In the genomic region with DNA sequence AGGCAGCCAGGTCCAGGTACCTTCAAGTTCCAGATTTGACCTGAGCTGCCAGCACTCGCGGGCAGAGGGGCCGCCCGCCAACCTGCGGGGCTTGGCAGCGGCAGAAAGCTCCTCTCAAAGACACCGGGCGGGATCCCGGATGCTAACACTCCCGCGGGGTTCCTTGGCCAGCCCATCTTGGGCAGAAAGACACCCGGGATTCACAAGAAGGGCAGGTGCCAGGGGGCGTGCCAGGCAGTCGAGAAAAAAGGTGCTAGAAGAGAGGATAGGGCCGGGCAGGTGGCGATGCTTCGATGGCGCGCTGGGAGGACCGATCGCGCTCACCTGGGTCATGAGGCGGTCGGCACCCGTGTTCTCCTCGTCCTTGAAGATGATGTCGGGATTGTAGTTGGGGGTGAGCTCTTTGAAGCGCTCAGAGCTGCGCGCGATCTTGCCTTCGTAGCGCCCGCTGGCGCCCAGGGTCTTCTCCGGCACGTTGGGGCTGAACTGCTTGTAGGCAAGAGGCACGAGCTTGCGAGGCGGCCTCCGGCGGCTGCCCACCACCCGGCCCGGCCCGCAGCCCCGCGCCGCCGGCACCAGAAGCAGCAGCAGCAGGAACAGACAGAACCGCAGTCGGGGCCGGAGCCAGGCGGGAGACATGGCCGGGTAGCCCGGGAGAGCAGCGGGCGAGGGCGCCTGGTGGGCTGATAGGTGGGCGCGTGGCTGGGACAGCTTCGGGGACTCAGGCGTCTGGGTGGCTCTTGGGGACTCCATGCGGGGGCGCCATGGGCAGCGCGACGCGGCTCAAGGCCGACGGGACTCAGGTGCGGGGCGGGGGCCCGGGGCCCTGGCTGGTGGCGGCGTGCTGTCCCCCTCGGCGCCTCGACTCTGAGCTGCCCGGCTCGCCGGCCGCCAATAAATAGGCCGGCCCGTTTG, we compare ENCODE assay signal across 9 mouse cellular contexts. TPM values are rescaled to one million over a fixed set of nuclear protein-coding genes. Genes with fewer than 3 reads are reported as not detected.
DNase-seq lines count a peak whose midpoint lies in the region; ATAC-seq lines count a peak whose summit lies in the region.
"Had no signal": no experiment of that assay in that cellular context is flagged by ENCODE, and none has a peak within 500 bp of the region (broad histone marks: within the 10 kb centered on the region; RNA-seq: fewer than 3 reads in every experiment).

No protein-coding gene starts in this region.

- H3K27me3 ChIP-seq in heart, embryonic 10.5 days (ENCODE audit: insufficient read depth, poor library complexity, severe bottlenecking), result peaks cover 97% of the 10 kb centered on the region
- H3K27me3 ChIP-seq in embryonic facial prominence, embryonic 10.5 days (replicated peaks; ENCODE audit: low read depth, poor library complexity, severe bottlenecking), result peaks cover 99% of the 10 kb centered on the region
- peaks cover 97% of the 10 kb centered on the region for H3K27me3 ChIP-seq in midbrain, embryonic 12.5 days

- peak overlapping the region; percentile 51 for H3K4me2 ChIP-seq in midbrain, embryonic 12.5 days (replicated peaks)

- no peak for ATAC-seq in midbrain, embryonic 12.5 days (ENCODE audit: low FRiP score, low read depth)
- no peak for ATAC-seq in monocyte, adult 5-6 weeks (replicated peaks; ENCODE audit: insufficient number of reproducible peaks, low FRiP score, low TSS enrichment, poor library complexity, severe bottlenecking)

- H3K4me1 ChIP-seq in heart, embryonic 10.5 days, result peaks cover 41% of the 10 kb centered on the region
- H3K4me1 ChIP-seq in embryonic facial prominence, embryonic 10.5 days, result peaks cover 39% of the 10 kb centered on the region
- peaks cover 34% of the 10 kb centered on the region for H3K4me1 ChIP-seq in midbrain, embryonic 12.5 days

- peak overlapping the region; percentile 58 for H3K4me3 ChIP-seq in heart, embryonic 10.5 days
- H3K4me3 ChIP-seq in embryonic facial prominence, embryonic 10.5 days, result peak overlapping the region; percentile 52
- peak overlapping the region; percentile 35 for H3K4me3 ChIP-seq in midbrain, embryonic 12.5 days

- no peaks in the 10 kb centered on the region for H3K9me3 ChIP-seq in heart, embryonic 10.5 days
- H3K9me3 ChIP-seq in embryonic facial prominence, embryonic 10.5 days, result no peaks in the 10 kb centered on the region
- no peaks in the 10 kb centered on the region for H3K9me3 ChIP-seq in midbrain, embryonic 12.5 days

- H3K27ac ChIP-seq in heart, embryonic 10.5 days, result peak overlapping the region; percentile 22; the same call in 1 of the 2 replicates
- no peak overlapping the region for H3K27ac ChIP-seq in embryonic facial prominence, embryonic 10.5 days (replicated peaks)
- no peak overlapping the region for H3K27ac ChIP-seq in midbrain, embryonic 12.5 days (replicated peaks)

- H3K9ac ChIP-seq in midbrain, embryonic 12.5 days (replicated peaks), result no peak overlapping the region

- no peaks in the 10 kb centered on the region for H3K36me3 ChIP-seq in heart, embryonic 10.5 days
- H3K36me3 ChIP-seq in embryonic facial prominence, embryonic 10.5 days (replicated peaks), result no peaks in the 10 kb centered on the region
- no peaks in the 10 kb centered on the region for H3K36me3 ChIP-seq in midbrain, embryonic 12.5 days

- no peak for DNase-seq in heart, embryonic 10.5 days (ENCODE audit: low spot score)
- DNase-seq in heart, adult 11 months, result no peak
- peak; percentile 58 for DNase-seq in embryonic facial prominence, embryonic 10.5 days (ENCODE audit: low spot score)
- DNase-seq in kidney, adult 18-20 months, result peak; percentile 58
- no peak for DNase-seq in adrenal gland, postnatal 4 days (ENCODE audit: low spot score in 2 of 2)
- no peak for DNase-seq in urinary bladder, adult 18-20 months (ENCODE audit: low spot score in 2 of 2)

- WGBS in heart, embryonic 10.5 days, result 2% methylated on average over 80 of the region's 84 CpGs
- 1% methylated on average over 84 of the region's 84 CpGs for WGBS in embryonic facial prominence, embryonic 10.5 days
- WGBS in midbrain, embryonic 12.5 days, result 1% methylated on average over 84 of the region's 84 CpGs

RNA-seq across cellular contexts. Expression of gene Ihh, which starts 0.6 kb away (rescaled TPM):
- polyA plus RNA-seq in heart, embryonic 10.5 days (2016; fragmentation: Nextera tagmentation; extraction: Ambion mirVana), result 0.11 and 0.75 TPM in 2 replicates
- polyA plus RNA-seq in embryonic facial prominence, embryonic 10.5 days (2016; fragmentation: Nextera tagmentation; extraction: Ambion mirVana), result 0.11 TPM in 1 of 2 replicates, not detected in the other
- polyA plus RNA-seq in midbrain, embryonic 12.5 days (2016; fragmentation: Nextera tagmentation; extraction: Ambion mirVana), result 0.14 and 0.23 TPM in 2 replicates
- not detected in 3 replicates for total RNA-seq in monocyte, adult 5-6 weeks (2017)
- total RNA-seq in adrenal gland, postnatal 4 days (2021), result under 1 TPM; 0.45 to 0.70 TPM

RNA-seq across cellular contexts. Expression of gene Cfap65, which starts 15.4 kb away (rescaled TPM):
- not detected in 2 replicates for polyA plus RNA-seq in heart, embryonic 10.5 days (2016; fragmentation: Nextera tagmentation; extraction: Ambion mirVana)
- polyA plus RNA-seq in embryonic facial prominence, embryonic 10.5 days (2016; fragmentation: Nextera tagmentation; extraction: Ambion mirVana), result 0.08 TPM in 1 of 2 replicates, not detected in the other
- polyA plus RNA-seq in midbrain, embryonic 12.5 days (2016; fragmentation: Nextera tagmentation; extraction: Ambion mirVana), result 0.16 and 0.17 TPM in 2 replicates
- total RNA-seq in monocyte, adult 5-6 weeks (2017), result not detected in 3 replicates
- not detected for total RNA-seq in adrenal gland, postnatal 4 days (2021)

RNA-seq across cellular contexts. Expression of gene Cryba2, which starts 57.9 kb away (rescaled TPM):
- not detected in 2 replicates for polyA plus RNA-seq in heart, embryonic 10.5 days (2016; fragmentation: Nextera tagmentation; extraction: Ambion mirVana)
- not detected in 2 replicates for polyA plus RNA-seq in embryonic facial prominence, embryonic 10.5 days (2016; fragmentation: Nextera tagmentation; extraction: Ambion mirVana)
- not detected in 2 replicates for polyA plus RNA-seq in midbrain, embryonic 12.5 days (2016; fragmentation: Nextera tagmentation; extraction: Ambion mirVana)
- total RNA-seq in monocyte, adult 5-6 weeks (2017), result not detected in 3 replicates
- total RNA-seq in adrenal gland, postnatal 4 days (2021), result 1 to 10 TPM; 2.0 to 3.3 TPM
- total RNA-seq: heart, postnatal 14 days had no signal

Comparison
In these comparisons a context has a peak if more than half of its experiments do, and no peak if none do; other contexts are left out.
1. DNase-seq: peak in embryonic facial prominence, embryonic 10.5 days (single experiment) and kidney, adult 18-20 months (single experiment); none in heart, embryonic 10.5 days (single experiment), heart, adult 11 months (single experiment), adrenal gland, postnatal 4 days (0 of 2) and urinary bladder, adult 18-20 months (0 of 2).
2. Peak in every context shown above with its lines, with median percentiles within 50 percentile points of each other: H3K4me3 ChIP-seq.